Mouse (Mus musculus): ENCODE measurements around the gene Acnat1.
"Not testable (repeated sequence)": the region's sequence is repeated elsewhere in the genome, so short reads cannot be mapped to it uniquely, and the experiment has no call there.

The Acnat1 gene

DNA sequence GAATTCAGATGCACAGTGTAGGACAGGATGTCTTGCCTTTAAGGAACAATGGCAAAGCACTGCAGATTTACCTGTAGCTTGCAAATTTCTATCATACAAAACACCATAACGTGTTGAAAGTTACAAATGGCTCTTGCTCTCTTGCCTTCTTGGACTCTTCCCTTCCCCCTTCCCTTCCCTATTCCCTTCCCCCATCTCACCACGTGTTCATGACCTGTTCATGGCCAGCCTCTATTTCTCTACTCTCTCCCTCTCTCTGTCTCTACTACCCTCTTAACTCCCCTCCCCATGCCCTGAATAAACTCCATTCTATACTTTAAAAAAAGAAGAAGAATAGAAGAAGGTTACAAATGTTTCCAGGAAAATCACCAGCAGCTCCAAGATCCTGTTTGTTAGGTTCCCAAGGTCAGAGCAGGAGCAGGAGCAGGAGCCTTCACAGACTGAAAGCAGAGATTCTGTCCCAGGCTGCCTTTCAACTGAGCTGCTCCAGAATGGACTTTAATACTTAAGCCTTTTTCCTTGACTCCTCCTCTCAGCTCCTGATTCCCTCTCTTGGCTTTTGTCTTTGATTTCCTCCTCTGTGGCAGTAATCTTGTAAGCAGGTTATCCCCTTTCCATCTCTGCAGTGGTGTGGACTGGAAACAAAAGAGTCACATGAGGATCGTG is at the start of gene Acnat1:
Gene Acnat1, minus strand, starts transcription at position 478 of the 666 bp plus-strand sequence.
- DNase-seq (ENCODE audit: low read depth, low spot score), result no peak

DNA sequence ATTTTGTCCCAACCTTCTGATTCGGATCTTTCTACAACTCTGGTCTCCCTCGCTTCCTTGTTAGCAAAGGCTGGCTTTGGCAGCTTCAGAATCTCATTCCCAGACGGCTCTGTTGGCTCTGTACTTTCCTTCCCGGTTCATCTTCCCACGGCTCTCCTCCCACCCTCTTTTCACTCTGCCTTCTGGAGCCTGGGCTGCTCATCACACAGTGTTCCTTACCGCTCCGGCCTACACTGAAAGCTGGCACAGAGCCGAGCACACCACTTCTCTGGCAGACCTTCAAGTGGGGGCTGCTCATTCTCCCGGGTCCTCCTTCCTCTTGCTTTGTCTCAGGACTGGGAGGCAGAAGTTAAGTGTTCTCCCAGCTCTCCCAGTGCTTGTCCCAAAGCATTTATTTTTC is 48.9 kb upstream of the Acnat1 start:
- DNase-seq (ENCODE audit: low read depth, low spot score), result no peak

DNA sequence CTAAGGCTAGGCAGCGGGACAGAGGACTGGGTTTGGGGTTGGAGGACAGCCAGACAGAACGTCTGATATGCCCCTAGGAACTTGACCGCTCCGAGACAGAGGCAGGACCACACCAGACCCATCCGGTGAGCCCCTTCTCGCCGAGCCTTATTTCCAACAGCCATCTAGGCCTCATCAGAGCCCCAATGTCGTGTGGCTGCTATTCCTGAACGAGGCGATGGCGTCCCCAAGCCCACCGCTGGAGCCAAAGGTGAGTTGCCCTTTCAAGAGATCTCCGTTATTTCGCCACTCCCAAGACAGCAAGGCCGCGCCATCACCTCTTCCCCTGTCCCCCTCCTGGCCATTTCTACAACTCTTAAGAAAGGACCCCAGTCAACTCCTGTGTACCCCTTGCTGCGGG is 47.6 kb upstream of the Acnat1 start:
- DNase-seq (ENCODE audit: low read depth, low spot score), result no peak

DNA sequence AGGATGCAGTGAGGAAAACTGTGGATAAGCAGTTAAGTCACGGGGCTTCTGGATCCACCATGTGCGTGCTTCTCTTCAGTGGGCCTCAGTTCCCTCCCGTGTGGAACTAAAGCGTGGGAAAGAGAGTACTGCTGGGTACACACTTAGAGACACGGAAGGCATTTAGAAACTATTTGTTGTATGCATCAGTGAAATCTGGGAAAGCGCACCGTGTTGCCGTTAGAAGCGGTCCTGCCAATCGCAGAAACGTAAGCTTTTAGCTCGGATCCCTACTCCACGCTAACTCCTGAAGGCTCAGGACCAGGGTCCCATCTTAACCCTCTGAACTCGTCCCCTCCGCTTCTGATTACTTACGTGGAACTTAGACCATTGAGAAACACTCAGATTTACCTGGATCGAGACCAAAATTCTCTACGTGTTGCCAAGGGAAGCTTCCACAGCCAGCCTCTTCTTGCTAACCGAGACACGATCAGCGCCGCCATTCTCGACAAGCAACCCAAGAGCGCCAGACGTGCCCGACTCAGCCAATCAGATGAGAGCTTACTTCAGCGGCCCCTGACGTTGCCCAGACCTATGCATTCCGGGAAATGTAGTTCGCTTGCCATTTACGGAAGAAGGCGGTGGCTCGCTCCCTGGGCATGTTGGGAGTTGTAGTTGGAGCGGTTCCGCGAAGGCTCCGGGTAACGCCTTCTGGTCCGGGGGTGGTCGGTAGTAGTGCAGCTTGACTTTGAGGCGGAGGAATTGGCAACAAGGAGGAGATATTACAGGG is 47.0 kb upstream of the Acnat1 start, which contains the start of the genes Mrpl50 and Zfp189:
Gene Mrpl50, minus strand, starts transcription at position 522 of the 769 bp plus-strand sequence.
Gene Zfp189, plus strand, starts transcription at position 605 of the 769 bp plus-strand sequence.
- DNase-seq (ENCODE audit: low read depth, low spot score), result peak; percentile 97

DNA sequence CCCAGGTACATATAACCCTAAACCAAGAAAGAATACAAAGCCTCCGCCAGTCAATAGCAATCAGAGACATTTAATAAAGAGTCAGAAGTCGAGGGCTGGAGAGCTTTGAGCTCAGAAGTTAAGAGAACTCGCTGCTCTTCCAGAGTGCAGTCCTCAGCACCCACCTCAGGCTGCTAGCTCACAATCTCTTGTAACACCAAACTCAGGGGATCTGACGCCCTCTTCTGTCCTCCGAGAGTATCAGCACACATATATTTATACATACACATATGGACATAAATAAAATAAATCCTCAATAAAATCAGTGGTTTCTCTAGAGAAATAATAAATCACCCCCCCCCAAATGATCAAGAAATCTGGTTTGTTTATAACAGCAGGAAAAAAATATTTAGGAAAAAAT is 45.8 kb upstream of the Acnat1 start:
- peak; percentile 86 for DNase-seq (ENCODE audit: low read depth, low spot score)

DNA sequence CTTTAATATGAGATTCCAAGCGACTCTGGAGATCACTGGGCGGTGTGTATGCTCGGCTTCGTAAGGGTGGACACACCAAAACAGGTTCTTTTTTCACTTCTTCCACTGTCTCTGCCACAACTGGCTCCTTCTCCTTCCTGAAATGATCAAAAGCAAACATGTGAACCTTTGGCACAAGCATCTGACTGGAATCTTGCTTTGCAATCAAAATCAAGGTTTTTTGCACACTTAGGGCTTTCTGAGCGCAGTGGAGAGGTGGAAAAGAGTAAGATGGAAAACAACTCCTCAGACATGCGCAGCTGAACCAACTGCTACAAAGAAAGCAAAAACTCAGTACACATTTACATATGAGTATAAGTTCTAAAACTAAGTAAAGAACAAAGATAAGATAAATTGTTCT is 40.7 kb upstream of the Acnat1 start:
- DNase-seq (ENCODE audit: low read depth, low spot score), result no peak

DNA sequence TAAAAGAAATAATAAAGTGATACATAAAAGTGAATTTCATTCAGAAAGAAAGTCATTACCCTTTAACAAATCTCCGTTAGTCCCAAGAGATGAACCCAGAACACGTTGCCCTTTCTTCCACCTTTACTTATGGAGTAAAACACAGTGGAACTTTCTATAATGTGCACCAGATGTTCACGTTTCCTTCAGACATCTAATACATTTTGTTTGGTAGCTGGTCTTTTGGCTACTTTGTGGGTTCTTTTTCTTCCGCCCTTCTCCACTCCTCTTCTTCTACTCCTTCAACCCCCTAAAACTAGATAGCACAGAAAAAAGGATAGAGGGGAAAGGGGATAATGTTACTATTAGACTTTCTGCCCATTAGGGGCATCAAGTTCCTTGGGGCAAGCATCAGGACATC is 38.9 kb upstream of the Acnat1 start:
- no peak for DNase-seq (ENCODE audit: low read depth, low spot score)

DNA sequence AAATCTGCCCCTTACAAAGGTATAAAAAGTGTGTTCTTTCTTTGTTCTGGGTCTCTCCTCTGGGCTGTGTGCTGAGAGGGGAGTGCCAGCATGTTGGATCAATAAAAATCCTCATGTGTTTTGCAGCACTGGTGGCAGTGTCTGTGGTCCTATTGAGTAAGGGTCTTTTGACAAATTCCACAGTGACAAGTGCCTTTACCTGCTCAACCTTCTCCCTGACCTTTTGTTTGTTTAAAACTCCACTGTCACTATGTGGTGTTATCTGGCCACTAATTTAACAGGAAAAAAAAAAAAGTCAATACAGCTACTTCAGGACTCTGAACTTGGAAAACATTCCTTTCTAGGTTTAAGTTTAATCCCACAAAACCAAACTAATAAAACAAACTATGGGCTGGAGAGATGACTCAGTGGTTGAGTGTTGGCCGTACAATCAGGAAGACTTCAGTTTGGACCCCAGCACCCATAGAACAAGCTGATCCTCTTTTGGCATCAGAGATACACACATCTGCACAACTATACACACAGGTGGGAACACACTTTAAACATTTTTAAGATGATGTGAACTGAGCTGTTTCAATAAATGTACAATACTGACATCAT is 36.6 kb upstream of the Acnat1 start:
- not testable (repeated sequence) for DNase-seq (ENCODE audit: low read depth, low spot score)

DNA sequence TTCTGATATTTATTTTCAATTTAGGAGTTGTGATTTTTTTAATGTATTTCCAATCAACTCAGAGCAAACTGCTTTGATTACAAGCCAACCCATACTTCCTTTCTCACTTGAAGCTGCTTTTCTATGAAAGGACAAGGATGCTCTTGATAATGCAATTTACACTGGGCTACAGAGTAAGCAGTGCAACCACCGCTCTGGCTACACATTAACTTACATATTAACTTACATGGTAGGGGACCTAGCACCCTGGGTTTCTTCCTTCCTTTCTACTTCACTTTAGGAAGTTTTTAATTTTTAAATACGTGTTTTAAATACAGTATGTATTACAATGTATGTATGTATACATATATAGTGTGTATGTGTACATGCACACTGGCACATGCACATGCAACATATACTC is 35.5 kb upstream of the Acnat1 start:
- no peak for DNase-seq (ENCODE audit: low read depth, low spot score)

DNA sequence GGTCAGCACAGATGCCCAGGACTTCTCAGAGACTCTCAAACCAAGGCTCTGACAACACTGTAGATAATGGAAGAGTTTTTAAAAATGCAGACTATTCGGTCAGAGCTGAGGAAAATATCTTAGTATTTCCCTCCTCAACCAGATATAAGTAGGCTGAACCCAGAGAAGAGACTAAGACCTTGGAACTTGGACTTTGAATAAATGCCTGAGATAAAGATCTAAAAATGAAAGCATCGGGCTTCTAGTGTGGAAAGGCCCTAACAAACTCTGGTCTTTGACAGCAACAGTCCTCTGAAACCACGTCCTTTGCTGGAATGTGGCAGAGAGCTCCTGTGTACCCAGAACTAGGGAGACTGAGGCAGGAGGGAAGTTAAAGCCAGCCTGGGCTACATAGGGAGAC is 32.7 kb upstream of the Acnat1 start, which contains the start of gene Baat:
Gene Baat, minus strand, starts transcription at position 172 of the 400 bp plus-strand sequence.
- no peak for DNase-seq (ENCODE audit: low read depth, low spot score)

DNA sequence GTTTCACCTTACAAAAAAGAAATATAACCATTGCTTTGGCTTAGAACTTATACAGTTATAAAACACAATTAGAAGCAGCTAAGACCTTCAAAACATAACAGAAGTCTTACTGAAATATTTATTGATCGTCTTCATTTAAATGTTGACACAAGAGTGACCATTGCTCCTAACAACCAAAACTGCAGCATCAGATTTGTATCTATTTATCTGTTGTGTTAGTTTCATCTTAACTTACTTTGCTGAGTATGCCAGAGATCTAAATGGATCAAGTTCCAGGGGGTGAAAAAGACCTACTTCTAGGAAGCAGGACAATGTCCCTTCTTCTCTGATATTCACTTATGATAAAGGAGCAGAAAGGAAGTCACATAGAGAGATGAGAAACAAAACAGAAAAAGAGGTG is 29.9 kb upstream of the Acnat1 start:
- DNase-seq (ENCODE audit: low read depth, low spot score), result no peak

DNA sequence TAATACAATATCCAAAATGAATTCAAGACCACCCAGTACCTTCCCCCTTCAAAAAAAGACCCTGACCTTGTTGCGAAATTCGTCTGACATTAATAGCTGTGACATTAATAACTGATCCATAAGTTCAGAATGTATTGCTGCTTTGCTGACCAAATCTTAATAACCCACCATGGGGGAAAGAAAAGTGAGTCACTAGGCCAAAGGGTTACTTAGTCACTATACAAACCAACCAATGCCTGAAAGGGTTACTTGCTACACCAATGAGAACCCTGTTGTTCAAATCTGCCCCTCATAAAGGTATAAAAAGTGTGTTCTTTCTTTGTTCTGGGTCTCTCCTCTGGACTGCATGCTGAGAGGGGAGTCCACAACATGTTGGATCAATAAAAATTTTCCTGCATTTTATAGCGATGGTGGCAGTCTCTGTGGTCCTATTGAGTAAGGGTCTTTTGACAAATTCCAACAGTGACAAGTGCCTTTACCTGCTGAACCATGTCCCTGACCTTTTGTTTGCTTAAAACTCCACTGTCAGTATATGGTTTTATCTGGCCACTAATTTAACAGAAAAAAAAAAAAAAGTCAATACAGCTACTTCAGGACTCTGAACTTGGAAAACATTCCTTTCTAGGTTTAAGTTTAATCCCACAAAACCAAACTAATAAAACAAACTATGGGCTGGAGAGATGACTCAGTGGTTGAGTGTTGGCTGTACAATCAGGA is 12.4 kb upstream of the Acnat1 start:
- not testable (repeated sequence) for DNase-seq (ENCODE audit: low read depth, low spot score)

DNA sequence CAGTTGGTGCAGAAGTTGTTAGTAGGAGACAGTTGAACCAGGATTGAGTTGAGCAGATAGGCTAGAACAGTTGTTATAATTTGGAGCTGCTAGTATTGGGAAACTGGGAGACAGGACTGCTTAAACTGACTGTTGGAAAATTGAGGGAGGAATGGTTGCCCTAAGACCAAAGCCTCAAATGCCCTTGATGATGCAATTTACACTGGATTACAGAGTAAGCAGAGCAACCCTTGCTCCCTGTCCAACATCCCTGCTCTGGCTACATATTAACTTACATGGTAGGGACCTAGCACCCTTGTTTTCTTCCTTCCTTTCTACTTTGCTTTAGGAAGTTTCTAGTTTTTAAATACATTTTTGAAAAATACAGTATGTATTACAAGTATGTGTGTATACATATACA is 11.7 kb upstream of the Acnat1 start:
- no peak for DNase-seq (ENCODE audit: low read depth, low spot score)

DNA sequence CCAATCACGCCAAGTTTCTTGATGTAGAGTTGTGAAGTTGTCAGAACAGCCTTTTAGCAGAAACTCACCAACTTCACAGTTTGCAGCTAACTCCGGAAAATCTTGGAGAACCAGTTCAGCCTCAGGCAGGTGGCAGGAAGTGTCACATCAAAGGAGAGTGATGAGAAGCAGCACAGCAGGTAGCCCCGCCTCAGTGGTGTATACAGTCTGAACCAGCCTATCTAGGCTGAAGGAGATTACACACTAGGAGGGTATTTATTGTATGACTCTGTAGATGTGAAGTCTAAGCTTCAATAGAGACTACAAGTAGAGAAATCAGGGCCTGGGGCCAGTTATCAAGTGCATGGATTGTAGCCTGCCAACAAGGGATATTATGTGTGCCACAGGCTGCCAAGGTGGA is 7.2 kb upstream of the Acnat1 start:
- DNase-seq (ENCODE audit: low read depth, low spot score), result peak; percentile 48

DNA sequence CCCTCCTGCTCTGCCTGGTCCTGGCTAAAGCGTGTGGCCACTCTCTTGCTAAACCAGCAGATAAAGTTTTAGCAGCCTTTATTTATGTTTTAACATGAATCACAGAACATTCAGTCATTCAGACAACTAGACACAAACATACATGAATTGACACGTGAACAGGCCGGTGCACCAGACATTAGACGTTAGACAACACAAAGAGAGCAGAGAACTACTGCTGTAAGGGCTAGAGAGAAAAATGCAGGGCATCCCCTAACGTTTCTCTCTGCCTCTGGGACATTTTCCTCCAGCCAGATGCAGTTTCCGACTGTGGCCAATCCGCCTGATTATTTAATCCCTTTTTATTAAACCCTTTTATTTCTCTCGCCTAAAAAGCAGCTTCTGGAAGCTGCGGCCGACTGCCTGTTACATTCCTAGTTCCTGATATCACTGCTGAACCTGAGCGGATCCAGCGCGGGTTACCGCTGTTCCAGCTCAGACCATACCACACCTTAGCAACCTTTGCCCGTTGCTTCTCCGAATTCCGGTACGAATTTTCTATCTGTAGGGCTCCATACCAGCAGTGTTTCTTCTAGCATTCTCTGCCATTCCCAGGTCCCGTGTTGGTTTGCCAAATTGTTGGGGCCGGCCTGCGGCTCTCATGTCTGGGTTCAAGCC is 6.5 kb upstream of the Acnat1 start:
- DNase-seq (ENCODE audit: low read depth, low spot score), result peak; percentile 40

DNA sequence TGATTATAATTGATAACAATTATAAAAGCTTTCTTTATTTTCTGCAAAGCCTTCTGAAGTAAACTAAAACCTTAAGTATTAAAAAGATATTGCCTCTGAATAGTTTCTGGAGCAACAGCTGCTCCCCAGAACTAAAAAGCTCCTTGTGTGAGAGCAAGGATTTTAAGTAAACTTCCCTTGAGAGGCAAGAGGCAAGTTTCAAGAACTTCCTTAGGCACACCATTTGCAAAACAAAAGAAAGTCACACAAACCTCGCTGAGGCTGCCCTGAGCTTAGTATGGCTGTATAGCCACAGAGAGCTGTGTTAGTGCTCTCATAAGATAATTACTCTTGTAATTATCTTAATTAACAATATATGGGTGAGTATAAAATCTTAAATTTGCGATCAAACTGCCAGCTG is 5.3 kb upstream of the Acnat1 start:
- peak; percentile 46 for DNase-seq (ENCODE audit: low read depth, low spot score)

DNA sequence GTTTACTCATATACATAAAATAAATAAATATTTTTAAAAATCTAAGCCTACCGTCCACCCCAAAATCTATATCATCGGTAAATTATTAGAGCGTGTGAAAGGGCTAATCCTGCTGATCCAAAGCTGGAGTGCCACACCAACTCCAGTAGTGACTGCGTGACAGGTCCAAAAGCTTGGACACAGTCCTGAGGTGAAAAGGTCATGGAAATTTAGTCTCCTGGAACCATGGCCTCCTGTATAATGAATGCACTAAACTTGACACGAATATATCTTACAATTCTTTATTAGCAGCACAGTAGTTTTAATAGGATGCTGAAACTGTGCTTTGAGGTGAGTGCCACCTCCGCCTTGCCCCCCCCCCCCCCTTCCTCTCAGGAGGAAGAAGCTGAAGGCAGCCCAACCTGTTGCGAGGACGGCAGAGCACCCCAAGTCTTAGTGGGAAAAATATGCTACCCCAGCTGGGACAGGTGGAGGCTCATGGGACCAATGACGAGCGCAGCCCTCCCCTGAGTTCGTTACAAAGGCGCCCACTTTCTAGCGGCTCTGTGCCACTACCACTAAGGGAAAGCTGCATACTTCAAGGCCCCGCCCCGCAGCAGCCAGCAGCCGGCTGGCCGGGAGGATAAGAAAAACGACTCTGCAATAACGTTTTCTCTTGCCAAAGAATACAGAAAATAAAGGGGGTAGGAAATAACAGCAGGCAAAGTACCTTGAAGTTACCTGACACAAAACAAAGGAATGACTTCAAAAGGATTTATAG is 4.6 kb upstream of the Acnat1 start:
- peak; percentile 29 for DNase-seq (ENCODE audit: low read depth, low spot score)

DNA sequence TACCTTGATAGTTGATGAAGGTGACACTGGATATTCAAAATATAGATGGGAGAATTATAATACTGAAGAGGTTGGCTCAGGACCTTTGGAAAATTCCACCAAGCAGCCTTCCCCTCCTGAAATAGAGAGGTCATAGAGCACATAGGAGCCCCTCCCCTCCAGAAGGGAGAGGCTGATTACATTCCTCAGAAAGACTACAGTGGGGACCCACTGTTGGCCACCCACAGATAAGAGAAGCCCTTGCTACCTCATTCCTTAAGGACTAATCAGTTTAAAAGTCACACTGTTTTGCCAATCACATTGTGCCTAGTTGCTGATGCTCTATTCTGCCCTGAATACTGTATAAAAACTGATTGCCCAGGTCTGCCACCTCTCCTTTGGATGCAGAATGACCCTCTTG is 871 bp upstream of the Acnat1 start:
- no peak for DNase-seq (ENCODE audit: low read depth, low spot score)

DNA sequence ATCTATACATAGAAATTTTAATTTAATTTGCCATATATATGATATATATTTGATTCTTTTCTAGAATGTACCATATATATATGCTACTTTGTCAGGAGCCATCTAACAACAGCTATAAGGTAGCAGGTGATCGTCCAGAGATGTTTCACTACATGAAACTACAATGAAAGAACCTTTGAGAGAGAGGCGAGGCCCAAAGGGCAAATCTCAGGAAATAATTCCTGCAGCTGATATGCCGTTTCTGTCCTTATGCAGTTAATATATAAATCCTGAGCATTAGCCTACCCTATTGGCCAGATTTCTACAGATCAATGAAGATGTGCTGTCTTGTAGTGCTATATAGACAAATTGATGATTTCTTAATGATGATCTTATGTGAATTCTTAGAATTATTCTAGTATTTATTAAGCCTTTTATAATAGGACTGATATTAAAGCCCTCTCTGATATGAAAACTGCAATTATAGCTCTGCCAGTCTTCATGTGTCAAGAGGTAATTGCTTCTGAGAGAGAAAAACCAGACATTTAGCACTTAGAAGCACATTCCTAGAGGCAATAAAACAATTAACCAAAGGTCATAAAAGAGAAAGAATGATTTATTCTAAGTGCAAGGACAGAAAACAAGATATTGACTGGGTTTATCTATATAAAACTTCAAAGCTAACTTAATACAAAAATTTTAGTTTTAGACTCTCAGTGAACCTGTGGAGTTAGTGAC is 4.1 kb downstream of the Acnat1 start:
- DNase-seq (ENCODE audit: low read depth, low spot score), result no peak

DNA sequence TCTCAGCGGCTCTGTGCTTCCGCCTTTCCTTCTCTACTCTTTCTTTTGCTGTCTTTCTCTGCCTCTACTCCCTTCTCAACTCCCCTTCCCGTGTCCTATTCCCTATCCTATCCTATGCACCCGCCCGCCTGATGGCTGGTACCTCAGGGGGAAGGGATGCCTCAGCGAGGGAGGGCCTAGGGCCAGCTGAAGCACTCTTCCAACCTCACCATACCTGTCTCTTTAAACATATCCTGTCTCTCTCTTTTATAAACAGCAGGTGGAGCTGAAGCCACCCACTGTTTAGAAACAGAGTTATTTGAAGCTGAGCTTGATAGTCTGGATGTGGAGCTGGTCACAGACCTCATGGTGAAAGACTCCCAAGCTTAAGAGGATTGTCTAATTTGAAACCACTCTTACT is 6.4 kb downstream of the Acnat1 start:
- peak; percentile 75 for DNase-seq (ENCODE audit: low read depth, low spot score)

All from ZHBTc4 (cell line).